Mouse (Mus musculus) brain, embryonic 14.5 days (tissue): ENCODE measurements around the gene Kcnip4. TPM values are rescaled to one million over a fixed set of nuclear protein-coding genes. Genes with fewer than 3 reads are reported as not detected.

Experiments
- DNase-seq: peaks from one replicate; pipeline ENCODE4 v3.0.0-alpha.2; 2011; ENCODE audit warnings: low read depth
- CTCF ChIP-seq: fragments of 200-500 bp; IDR thresholded peaks from 2 replicates; pipeline ENCODE4 v1.5.1; 2012; ENCODE audit warnings: inconsistent platforms, mild to moderate bottlenecking, moderate library complexity, borderline replicate concordance; ENCODE audit not compliant: insufficient read depth, insufficient read length; ENCODE audit errors: extremely low read depth
- POLR2A ChIP-seq: fragments of 200-500 bp; IDR thresholded peaks from 2 replicates; pipeline ENCODE4 v1.6.1; 2012; ENCODE audit warnings: mild to moderate bottlenecking, inconsistent platforms, borderline replicate concordance; ENCODE audit not compliant: poor library complexity, insufficient read depth, insufficient read length, severe bottlenecking; ENCODE audit errors: extremely low read depth
- polyA plus RNA-seq: library from polyadenylated mRNA; depleted of rRNA; stranded (reverse); fragments of >200 nt; gene quantifications from 2 replicates; pipeline ENCODE4 v1.2.3, GENCODE M21; 2012

The Kcnip4 gene
- polyA plus RNA-seq, 1 experiment = 7.5 TPM

DNA sequence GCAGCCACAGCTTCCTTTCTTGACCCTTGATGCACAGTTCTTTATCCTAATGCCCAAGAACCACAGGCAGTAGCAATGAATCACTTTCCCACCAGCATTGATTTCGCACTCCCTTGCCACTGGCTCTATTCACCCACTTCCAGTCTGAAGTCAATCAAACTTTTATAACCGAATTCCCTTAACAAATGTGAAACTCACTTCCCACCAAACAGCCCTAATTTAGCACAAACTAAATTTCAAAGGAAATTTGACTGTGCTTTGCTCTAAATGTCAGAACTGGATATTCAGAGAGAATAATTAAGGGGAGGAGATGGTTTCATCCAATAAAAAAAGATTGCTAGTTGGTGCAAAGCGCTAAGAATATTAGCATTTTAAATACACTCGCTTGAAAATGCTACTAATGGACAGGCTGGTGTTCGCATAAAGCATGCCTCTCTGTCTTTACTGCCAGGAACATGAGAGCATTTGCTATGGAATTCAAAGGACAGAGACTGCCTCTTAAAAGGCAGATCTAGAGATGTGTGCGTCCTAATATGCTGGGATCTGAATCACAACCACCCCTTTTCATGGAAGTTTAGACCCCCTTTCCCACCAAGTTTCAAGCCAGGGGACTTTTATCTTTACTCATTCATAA lies 63.9 kb downstream of the Kcnip4 start:
- TF ChIP-seq CTCF = no peak
- no peak for TF ChIP-seq POLR2A
- DNase-seq = peak; percentile 66

DNA sequence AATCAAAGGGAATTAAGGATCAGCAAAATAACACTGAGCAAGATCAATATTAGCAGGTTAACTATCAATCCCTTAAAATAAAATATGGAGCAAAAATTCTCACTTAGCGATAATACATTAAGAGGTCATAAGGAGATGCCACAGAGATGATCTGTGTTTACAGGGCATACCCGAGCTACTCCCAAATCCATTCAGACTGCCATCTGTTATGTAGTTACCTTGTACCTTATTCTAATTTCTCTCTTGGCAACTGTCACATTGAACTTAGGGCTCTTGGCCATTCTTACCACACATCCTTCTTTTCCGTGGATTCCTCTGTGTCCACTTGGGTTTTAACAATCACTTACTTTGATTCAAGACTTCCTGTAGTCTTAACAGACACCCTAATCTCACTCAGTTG lies 71.6 kb downstream of the Kcnip4 start:
- TF ChIP-seq POLR2A (no peak), CTCF (no peak)
- DNase-seq = no peak

DNA sequence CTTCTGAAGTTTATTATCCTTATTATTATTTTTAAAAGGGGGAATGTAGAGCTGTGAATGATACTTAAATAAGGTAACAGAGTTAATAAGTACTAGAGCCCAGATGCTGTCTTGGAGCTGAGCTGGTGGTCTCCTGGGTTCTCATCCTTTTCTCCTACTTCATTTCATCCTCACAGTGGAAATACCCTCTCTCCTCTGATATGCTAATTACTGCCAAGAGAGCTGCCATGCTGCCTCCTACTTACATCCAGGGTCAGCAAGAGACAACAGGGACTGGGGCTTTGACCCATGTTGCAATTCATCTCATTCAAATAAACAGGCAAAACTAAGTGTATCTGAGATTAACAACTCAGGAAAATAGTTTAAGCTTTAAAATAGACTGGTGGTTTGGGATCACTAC lies 73.4 kb downstream of the Kcnip4 start:
- DNase-seq = no peak
- no peak for TF ChIP-seq POLR2A
- no peak for TF ChIP-seq CTCF

DNA sequence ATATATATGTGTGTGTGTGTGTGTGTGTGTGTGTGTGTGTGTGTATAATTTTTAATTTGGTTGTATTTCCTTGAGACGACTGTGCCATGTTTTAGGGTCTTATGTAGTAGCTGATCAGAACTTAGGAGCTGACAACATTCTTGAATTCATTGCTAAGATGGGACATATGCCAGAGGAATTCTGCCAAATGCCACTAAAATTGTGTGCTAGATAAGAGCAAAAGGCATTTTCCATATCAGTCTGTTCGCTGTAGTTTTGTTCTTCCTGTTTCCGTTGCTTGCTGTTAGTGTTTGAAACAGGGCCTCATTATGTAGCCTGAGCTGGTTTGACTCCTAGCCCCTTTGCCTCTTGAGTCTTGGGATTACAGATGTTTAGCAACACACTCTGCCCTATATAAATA lies 73.8 kb downstream of the Kcnip4 start:
- TF ChIP-seq CTCF (no peak), POLR2A (no peak)
- peak; percentile 60 for DNase-seq

DNA sequence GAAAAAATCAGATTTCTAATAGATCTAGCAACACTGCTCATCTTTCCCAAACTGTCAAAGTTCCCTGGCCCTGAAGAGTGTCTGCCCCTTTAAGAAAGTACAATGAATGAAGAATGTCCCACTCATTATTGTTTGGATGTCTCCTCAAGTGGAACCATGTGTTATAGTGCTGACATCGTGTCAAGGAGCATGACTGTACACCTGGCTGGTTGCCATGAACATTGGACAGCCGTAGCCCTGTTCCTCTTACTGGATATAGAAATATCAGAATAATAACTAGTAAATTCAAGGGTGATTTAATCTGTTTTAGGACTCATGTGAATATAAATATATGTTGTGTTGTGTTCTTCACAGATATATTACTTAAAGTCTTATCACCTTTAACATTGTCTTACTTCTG lies 87.5 kb downstream of the Kcnip4 start:
- no peak for TF ChIP-seq CTCF
- no peak for TF ChIP-seq POLR2A
- DNase-seq = no peak

DNA sequence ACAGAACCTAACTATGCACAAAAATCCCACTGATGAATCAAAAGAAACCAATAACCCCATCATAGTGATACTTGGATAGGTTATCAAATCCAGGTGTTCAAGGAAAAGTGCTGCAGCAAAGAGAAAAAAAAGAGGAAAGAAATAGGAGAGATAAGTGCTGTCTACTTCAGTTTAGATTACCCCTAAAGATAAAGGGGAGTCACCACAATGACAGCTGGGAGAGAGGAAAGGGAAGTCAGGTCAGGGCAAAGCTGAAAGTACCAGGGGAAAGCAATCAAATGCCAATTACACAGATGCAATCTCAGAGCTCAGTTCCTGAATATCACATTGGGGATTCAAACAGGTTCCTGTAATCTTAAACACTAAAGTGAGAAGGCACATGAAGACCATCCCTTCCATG lies 97.0 kb downstream of the Kcnip4 start:
- no peak for TF ChIP-seq CTCF
- TF ChIP-seq POLR2A = no peak
- no peak for DNase-seq

DNA sequence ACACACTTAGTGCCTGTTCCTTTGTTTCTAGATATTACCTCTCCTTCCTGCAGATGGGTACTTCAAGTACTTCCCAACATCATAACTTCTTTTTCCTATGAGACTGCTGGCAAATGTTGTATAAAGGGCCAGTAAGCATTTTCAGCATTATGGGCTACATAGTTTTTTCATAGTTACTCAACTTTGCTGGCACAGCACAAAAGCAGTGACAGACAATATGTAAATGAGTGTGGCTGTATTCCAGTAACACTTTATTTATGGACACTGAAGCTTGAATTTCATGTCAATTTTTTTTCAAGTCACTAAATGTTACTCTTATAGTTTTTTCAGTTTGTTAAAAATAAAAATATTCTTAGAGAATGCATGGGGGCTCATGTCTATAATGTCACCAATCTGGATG lies 105.0 kb downstream of the Kcnip4 start:
- TF ChIP-seq CTCF = no peak

DNA sequence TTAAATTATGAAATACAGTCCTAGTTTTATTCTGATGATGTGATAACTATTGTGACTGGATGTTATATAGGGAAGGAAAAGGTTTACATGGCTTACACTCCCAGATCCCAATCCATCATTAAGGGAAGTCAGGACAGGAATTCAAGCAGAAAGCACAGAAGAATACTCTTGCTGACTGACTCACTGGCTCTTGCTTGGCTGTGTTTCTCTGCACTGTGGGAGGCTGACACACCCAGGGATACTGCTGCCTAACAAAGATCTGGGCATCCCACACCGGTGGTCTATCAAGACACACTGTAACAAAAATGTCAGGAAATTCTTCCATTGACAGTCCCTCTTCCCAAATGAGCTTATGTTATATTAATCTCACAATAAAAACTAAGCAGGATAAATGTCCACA lies 116.4 kb downstream of the Kcnip4 start:
- DNase-seq = no peak
- TF ChIP-seq POLR2A (no peak), CTCF (no peak)

More for the DNA sequence above, 105.0 kb downstream of the Kcnip4 start:
- peak; percentile 24 for DNase-seq

DNA sequence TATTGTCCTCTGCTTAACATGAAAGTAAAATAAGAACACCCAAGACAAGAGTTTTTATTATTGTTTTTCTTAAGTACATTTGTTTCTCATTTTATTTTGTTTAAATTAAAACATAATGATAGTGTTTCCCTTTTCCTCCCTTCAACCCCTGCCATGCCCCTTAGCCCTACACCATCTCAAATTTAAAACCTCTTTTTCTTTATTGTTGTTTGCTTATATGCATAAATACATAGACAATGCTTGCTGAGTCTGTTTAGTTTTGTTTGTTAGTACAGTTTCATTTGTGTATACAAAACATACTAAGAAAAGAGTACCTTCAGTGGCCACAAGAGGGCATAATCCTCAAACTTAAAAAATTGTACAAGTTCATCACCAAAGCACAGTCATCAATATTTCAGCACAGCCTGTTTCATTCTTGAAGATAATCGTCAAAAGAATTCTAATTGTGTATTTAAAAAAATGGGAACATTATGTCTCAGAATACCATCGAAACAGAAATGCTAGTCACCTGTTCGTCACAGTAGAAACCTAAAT lies 154.1 kb downstream of the Kcnip4 start:
- peak; percentile 82 for DNase-seq
- TF ChIP-seq POLR2A (no peak), CTCF (no peak)

DNA sequence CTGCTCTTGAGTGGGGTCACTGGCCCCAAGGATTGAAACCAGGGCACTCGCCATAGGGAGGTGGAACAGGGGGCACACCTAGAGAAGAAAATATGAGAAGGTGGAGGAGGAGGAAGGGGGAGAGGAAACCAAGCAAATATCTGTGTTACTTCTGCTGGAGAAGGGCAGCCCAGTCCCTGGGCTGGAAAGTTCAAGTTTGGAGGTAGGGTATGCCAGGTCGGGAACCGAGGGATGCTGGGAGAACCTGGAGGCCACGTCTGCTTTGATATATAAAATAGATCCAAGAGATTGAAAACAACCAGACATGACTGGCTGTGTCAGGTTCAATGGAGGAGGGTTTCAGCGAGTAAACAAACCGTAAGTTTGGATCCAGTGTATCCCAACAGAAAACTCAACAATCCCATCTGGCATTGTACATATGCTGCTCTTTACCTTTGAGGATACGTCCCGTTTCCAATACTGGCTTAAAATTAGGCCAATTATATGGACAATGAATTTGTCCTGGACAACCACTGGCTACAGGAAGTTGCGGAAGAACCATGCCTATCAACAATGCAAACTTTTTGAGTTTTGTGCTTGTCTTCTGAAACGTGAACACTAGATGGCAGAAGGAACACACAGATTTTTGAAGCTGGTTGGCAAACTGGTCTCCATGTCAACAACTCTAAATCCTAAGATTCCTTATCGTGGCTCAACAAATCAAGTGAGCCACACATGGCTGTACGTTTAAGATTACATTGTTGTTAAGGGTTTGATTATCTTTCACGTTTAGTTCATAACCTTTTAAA lies 155.9 kb downstream of the Kcnip4 start:
- no peak for TF ChIP-seq POLR2A
- TF ChIP-seq CTCF = peak; percentile 65
- DNase-seq = peak; percentile 83

DNA sequence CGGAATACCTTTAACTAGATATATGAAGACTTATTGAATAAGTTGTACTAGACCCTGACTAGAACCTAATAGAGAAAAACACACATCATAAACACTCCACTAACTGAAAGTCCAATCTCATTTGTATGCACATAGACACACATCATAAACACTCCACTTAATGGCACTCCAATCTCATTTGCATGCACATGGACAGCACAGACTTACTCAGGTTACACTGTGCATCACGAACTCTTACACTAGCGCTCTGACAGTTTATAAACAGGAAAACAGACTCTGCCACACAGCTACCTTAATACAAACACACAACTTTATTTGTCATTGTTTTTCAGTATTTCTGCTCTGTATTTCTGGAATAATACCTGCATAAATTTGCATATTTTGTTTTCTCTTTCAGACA lies 168.3 kb downstream of the Kcnip4 start:
- no peak for DNase-seq
- TF ChIP-seq CTCF (no peak), POLR2A (no peak)

DNA sequence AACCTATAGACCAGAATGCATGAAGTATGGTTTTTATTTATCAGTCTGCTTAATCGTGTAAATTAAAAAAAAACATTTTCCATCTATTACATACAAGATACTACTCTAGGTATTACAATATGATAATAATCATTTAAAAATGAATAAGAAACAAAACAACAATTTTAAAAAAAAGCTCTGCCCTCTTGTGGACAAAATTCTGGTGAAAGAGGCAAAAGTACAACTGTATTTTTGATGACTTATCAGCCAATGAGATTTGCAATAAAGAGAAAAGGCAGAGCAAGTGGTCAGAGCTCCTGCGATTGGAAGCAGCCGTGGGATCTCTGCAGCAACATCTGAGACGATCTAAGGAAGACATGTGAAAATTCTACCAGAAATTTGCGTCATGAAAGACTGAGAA lies 172.6 kb downstream of the Kcnip4 start:
- no peak for DNase-seq
- TF ChIP-seq POLR2A (no peak), CTCF (no peak)
